Mouse (Mus musculus): ENCODE measurements at regions not wholly inside any gene's neighbourhood (a gene's known extent, or its start where the extent isn't known, plus 50 kb on each side); places are given as distances from the start of the nearest gene placed in this dataset.

GRCm38 (mm10) chr2:51730805-51731204 lies 103.5 kb downstream of the Tas2r134 start:
- no peak for TF ChIP-seq MYOD1 (IDR thresholded peaks at IDR 0.05; ENCODE audit: control insufficient read depth in 1 of 3, insufficient read length in 2 of 3, low read depth in 2 of 3)
- no peak for TF ChIP-seq MAX (IDR thresholded peaks at IDR 0.05; ENCODE audit: low read depth)
- TF ChIP-seq TCF12 (IDR thresholded peaks at IDR 0.05; ENCODE audit: insufficient read depth, poor library complexity, severe bottlenecking): no peak
- no peak for TF ChIP-seq SRF (IDR thresholded peaks at IDR 0.05; ENCODE audit: control insufficient read depth, insufficient read length, low read depth)
- no peak for TF ChIP-seq E2F4 (IDR thresholded peaks at IDR 0.05; ENCODE audit: insufficient read depth)
- TF ChIP-seq TCF3 (IDR thresholded peaks at IDR 0.05; ENCODE audit: insufficient read length, low read depth): no peak
- no peak for TF ChIP-seq POLR2AphosphoS2 (IDR thresholded peaks at IDR 0.05; ENCODE audit: insufficient read length, low read depth)
- TF ChIP-seq MYOG (IDR thresholded peaks at IDR 0.05; ENCODE audit: control insufficient read depth in 1 of 3, insufficient read depth in 1 of 3, insufficient read length in 2 of 3, low read depth in 2 of 3): no peak
- no peak for TF ChIP-seq REST (IDR thresholded peaks at IDR 0.05; ENCODE audit: insufficient read depth, insufficient read length)
- no peak for TF ChIP-seq POLR2A (IDR thresholded peaks at IDR 0.05; ENCODE audit: insufficient read length, low read depth)
- TF ChIP-seq USF1 (IDR thresholded peaks at IDR 0.05; ENCODE audit: low read depth): no peak
- TF ChIP-seq CEBPB (IDR thresholded peaks at IDR 0.05; ENCODE audit: insufficient read depth, poor library complexity, severe bottlenecking): no peak
- Histone ChIP-seq H3K79me2 (ENCODE audit: control insufficient read depth, insufficient read depth) (no peaks in the 10 kb centered on the region), H3K4me3 (no peak overlapping the region), H3ac (ENCODE audit: control insufficient read depth, insufficient read length) (no peak overlapping the region), H3K4me2 (ENCODE audit: low read depth) (no peak overlapping the region), H3K36me3 (ENCODE audit: control insufficient read depth, insufficient read depth) (no peaks in the 10 kb centered on the region), H3K27me3 (ENCODE audit: control insufficient read depth, insufficient read depth, insufficient read length) (no peaks in the 10 kb centered on the region)

GRCm38 (mm10) chr2:51731703-51732102 lies 104.4 kb downstream of the Tas2r134 start:
- Histone ChIP-seq H3K36me3 (ENCODE audit: control insufficient read depth, insufficient read depth) (no peaks in the 10 kb centered on the region), H3ac (ENCODE audit: control insufficient read depth, insufficient read length) (no peak overlapping the region), H3K4me2 (ENCODE audit: low read depth) (no peak overlapping the region), H3K4me3 (no peak overlapping the region), H3K79me2 (ENCODE audit: control insufficient read depth, insufficient read depth) (no peaks in the 10 kb centered on the region), H3K27me3 (ENCODE audit: control insufficient read depth, insufficient read depth, insufficient read length) (no peaks in the 10 kb centered on the region)
- TF ChIP-seq REST (IDR thresholded peaks at IDR 0.05; ENCODE audit: insufficient read depth, insufficient read length): no peak

- H3K4me2 ChIP-seq (ENCODE audit: low read depth): no peak overlapping the region
- no peak overlapping the region for H3K4me3 ChIP-seq
- no peaks in the 10 kb centered on the region for H3K79me2 ChIP-seq (ENCODE audit: control insufficient read depth, insufficient read depth)
These were observed 105.0 kb downstream of the Tas2r134 start for GRCm38 (mm10) chr2:51732355-51732754.

GRCm38 (mm10) chr2:51733218-51733617 lies 105.9 kb downstream of the Tas2r134 start:
- no peak for TF ChIP-seq REST (IDR thresholded peaks at IDR 0.05; ENCODE audit: insufficient read depth, insufficient read length)
- TF ChIP-seq SRF (IDR thresholded peaks at IDR 0.05; ENCODE audit: control insufficient read depth, insufficient read length, low read depth): no peak
- no peaks in the 10 kb centered on the region for H3K36me3 ChIP-seq (ENCODE audit: control insufficient read depth, insufficient read depth)

More at GRCm38 (mm10) chr2:51732355-51732754, 105.0 kb downstream of the Tas2r134 start:
- Histone ChIP-seq H3ac (ENCODE audit: control insufficient read depth, insufficient read length) (no peak overlapping the region), H3K36me3 (ENCODE audit: control insufficient read depth, insufficient read depth) (no peaks in the 10 kb centered on the region), H3K27me3 (ENCODE audit: control insufficient read depth, insufficient read depth, insufficient read length) (no peaks in the 10 kb centered on the region)
- no peak for TF ChIP-seq REST (IDR thresholded peaks at IDR 0.05; ENCODE audit: insufficient read depth, insufficient read length)
- TF ChIP-seq POLR2A (IDR thresholded peaks at IDR 0.05; ENCODE audit: insufficient read length, low read depth): no peak
- no peak for TF ChIP-seq MYOD1 (IDR thresholded peaks at IDR 0.05; ENCODE audit: control insufficient read depth in 1 of 3, insufficient read length in 2 of 3, low read depth in 2 of 3)
- TF ChIP-seq SRF (IDR thresholded peaks at IDR 0.05; ENCODE audit: control insufficient read depth, insufficient read length, low read depth): no peak

GRCm38 (mm10) chr2:51736452-51736851 lies 109.1 kb downstream of the Tas2r134 start:
- Histone ChIP-seq H3ac (ENCODE audit: control insufficient read depth, insufficient read length) (no peak overlapping the region), H3K4me3 (no peak overlapping the region), H3K79me2 (ENCODE audit: control insufficient read depth, insufficient read depth) (no peaks in the 10 kb centered on the region), H3K27me3 (ENCODE audit: control insufficient read depth, insufficient read depth, insufficient read length) (no peaks in the 10 kb centered on the region), H3K4me2 (ENCODE audit: low read depth) (no peak overlapping the region), H3K36me3 (ENCODE audit: control insufficient read depth, insufficient read depth) (no peaks in the 10 kb centered on the region)
- no peak for TF ChIP-seq CEBPB (IDR thresholded peaks at IDR 0.05; ENCODE audit: insufficient read depth, poor library complexity, severe bottlenecking)
- TF ChIP-seq POLR2AphosphoS2 (IDR thresholded peaks at IDR 0.05; ENCODE audit: insufficient read length, low read depth): no peak
- no peak for TF ChIP-seq POLR2A (IDR thresholded peaks at IDR 0.05; ENCODE audit: insufficient read length, low read depth)
- TF ChIP-seq TCF12 (IDR thresholded peaks at IDR 0.05; ENCODE audit: insufficient read depth, poor library complexity, severe bottlenecking): no peak
- TF ChIP-seq REST (IDR thresholded peaks at IDR 0.05; ENCODE audit: insufficient read depth, insufficient read length): no peak
- no peak for TF ChIP-seq MYOD1 (IDR thresholded peaks at IDR 0.05; ENCODE audit: control insufficient read depth in 1 of 3, insufficient read length in 2 of 3, low read depth in 2 of 3)
- no peak for TF ChIP-seq MAX (IDR thresholded peaks at IDR 0.05; ENCODE audit: low read depth)
- TF ChIP-seq TCF3 (IDR thresholded peaks at IDR 0.05; ENCODE audit: insufficient read length, low read depth): no peak
- TF ChIP-seq MYOG (IDR thresholded peaks at IDR 0.05; ENCODE audit: control insufficient read depth in 1 of 3, insufficient read depth in 1 of 3, insufficient read length in 2 of 3, low read depth in 2 of 3): no peak
- TF ChIP-seq E2F4 (IDR thresholded peaks at IDR 0.05; ENCODE audit: insufficient read depth): no peak
- TF ChIP-seq USF1 (IDR thresholded peaks at IDR 0.05; ENCODE audit: low read depth): no peak
- TF ChIP-seq SRF (IDR thresholded peaks at IDR 0.05; ENCODE audit: control insufficient read depth, insufficient read length, low read depth): no peak

More at GRCm38 (mm10) chr2:51733218-51733617, 105.9 kb downstream of the Tas2r134 start:
- Histone ChIP-seq H3K4me3 (no peak overlapping the region), H3K27me3 (ENCODE audit: control insufficient read depth, insufficient read depth, insufficient read length) (no peaks in the 10 kb centered on the region), H3K79me2 (ENCODE audit: control insufficient read depth, insufficient read depth) (no peaks in the 10 kb centered on the region), H3ac (ENCODE audit: control insufficient read depth, insufficient read length) (no peak overlapping the region), H3K4me2 (ENCODE audit: low read depth) (no peak overlapping the region)
